Mouse (Mus musculus): Measurements from ENCODE around the gene Samd14. TPM values are rescaled to one million over a fixed set of nuclear protein-coding genes. Genes with fewer than 3 reads are reported as not detected.
A peak's percentile ranks its signal among the peaks of the same experiment; 100 is the strongest.

The Samd14 gene
- polyA plus RNA-seq, 1 experiment from 2014 or later = 35.4 TPM

- H3K9ac ChIP-seq = peak overlapping the region; percentile 98
- 11% methylated on average over 5 of the region's 5 CpGs for WGBS (ENCODE audit: insufficient replicate concordance)
- peak overlapping the region; percentile 91 for H3K27ac ChIP-seq
- H3K4me2 ChIP-seq = peak overlapping the region; percentile 97
- no peaks in the 10 kb centered on the region for H3K9me3 ChIP-seq (replicated peaks)
- peaks cover 72% of the 10 kb centered on the region for H3K36me3 ChIP-seq
- H3K4me3 ChIP-seq (replicated peaks) = peak overlapping the region; percentile 61
- peaks cover 100% of the 10 kb centered on the region for H3K4me1 ChIP-seq (replicated peaks)
- ATAC-seq (ENCODE audit: low read depth) (peak; percentile 94), DNase-seq (peak; percentile 86)
- H3K27me3 ChIP-seq = no peaks in the 10 kb centered on the region
These were observed 12.1 kb upstream of the Samd14 start for GRCm38 (mm10) chr11:94997596-94997995.

- 41% methylated on average over 16 of the region's 16 CpGs for WGBS (ENCODE audit: insufficient replicate concordance)
- Histone ChIP-seq H3K9ac (peak overlapping the region; percentile 98), H3K4me3 (replicated peaks) (peak overlapping the region; percentile 61), H3K4me2 (peak overlapping the region; percentile 97), H3K27ac (peak overlapping the region; percentile 91), H3K4me1 (replicated peaks) (peaks cover 100% of the 10 kb centered on the region), H3K27me3 (no peaks in the 10 kb centered on the region), H3K9me3 (replicated peaks) (no peaks in the 10 kb centered on the region), H3K36me3 (peaks cover 77% of the 10 kb centered on the region)
- DNase-seq = no peak
- ATAC-seq (ENCODE audit: low read depth) = peak; percentile 43
These were observed 11.6 kb upstream of the Samd14 start for GRCm38 (mm10) chr11:94998041-94998531.

- peaks cover 99% of the 10 kb centered on the region for H3K4me1 ChIP-seq (replicated peaks)
These were observed 9.6 kb upstream of the Samd14 start for GRCm38 (mm10) chr11:95000128-95000527.

GRCm38 (mm10) chr11:95000548-95000947 lies 9.1 kb upstream of the Samd14 start:
- peak overlapping the region; percentile 97 for H3K4me2 ChIP-seq
- peak overlapping the region; percentile 98 for H3K9ac ChIP-seq
- peaks cover 90% of the 10 kb centered on the region for H3K36me3 ChIP-seq
- H3K27ac ChIP-seq = peak overlapping the region; percentile 91
- H3K9me3 ChIP-seq (replicated peaks) = no peaks in the 10 kb centered on the region
- peaks cover 99% of the 10 kb centered on the region for H3K4me1 ChIP-seq (replicated peaks)
- H3K27me3 ChIP-seq = no peaks in the 10 kb centered on the region
- peak overlapping the region; percentile 22 for H3K4me3 ChIP-seq (replicated peaks)
- ATAC-seq (ENCODE audit: low read depth) (no peak), DNase-seq (no peak)
- WGBS (ENCODE audit: insufficient replicate concordance) = 17% methylated on average over 4 of the region's 4 CpGs

More at GRCm38 (mm10) chr11:95000128-95000527, 9.6 kb upstream of the Samd14 start:
- no peak for ATAC-seq (ENCODE audit: low read depth)
- Histone ChIP-seq H3K27ac (peak overlapping the region; percentile 91), H3K9me3 (replicated peaks) (no peaks in the 10 kb centered on the region), H3K4me2 (peak overlapping the region; percentile 97), H3K4me3 (replicated peaks) (peak overlapping the region; percentile 22; the same call in 1 of the 2 replicates), H3K27me3 (no peaks in the 10 kb centered on the region), H3K36me3 (peaks cover 88% of the 10 kb centered on the region), H3K9ac (peak overlapping the region; percentile 98)
- no peak for DNase-seq
- WGBS (ENCODE audit: insufficient replicate concordance) = 53% methylated on average over 8 of the region's 8 CpGs

- Histone ChIP-seq H3K4me3 (replicated peaks) (peak overlapping the region; percentile 22), H3K27ac (peak overlapping the region; percentile 91), H3K9me3 (replicated peaks) (no peaks in the 10 kb centered on the region), H3K4me2 (peak overlapping the region; percentile 97), H3K36me3 (peaks cover 90% of the 10 kb centered on the region), H3K27me3 (no peaks in the 10 kb centered on the region), H3K4me1 (replicated peaks) (peaks cover 99% of the 10 kb centered on the region), H3K9ac (peak overlapping the region; percentile 98)
- WGBS (ENCODE audit: insufficient replicate concordance) = 4% methylated on average over 8 of the region's 8 CpGs
- peak; percentile 70 for DNase-seq
- ATAC-seq (ENCODE audit: low read depth) = 0 out of 2 replicates have a peak, but pooled peaks have one; percentile 21
These were observed 8.6 kb upstream of the Samd14 start for GRCm38 (mm10) chr11:95001058-95001457.

GRCm38 (mm10) chr11:95001584-95002347 lies 7.9 kb upstream of the Samd14 start:
- no peak for ATAC-seq (ENCODE audit: low read depth)
- Histone ChIP-seq H3K9ac (peak overlapping the region; percentile 30; the same call in 1 of the 2 replicates), H3K27me3 (no peaks in the 10 kb centered on the region), H3K4me2 (no peak overlapping the region), H3K4me1 (replicated peaks) (peaks cover 99% of the 10 kb centered on the region), H3K36me3 (peaks cover 84% of the 10 kb centered on the region), H3K27ac (peak overlapping the region; percentile 60), H3K9me3 (replicated peaks) (no peaks in the 10 kb centered on the region), H3K4me3 (replicated peaks) (no peak overlapping the region)
- 86% methylated on average over 21 of the region's 21 CpGs for WGBS (ENCODE audit: insufficient replicate concordance)
- DNase-seq = no peak

- 87% methylated on average over 8 of the region's 8 CpGs for WGBS (ENCODE audit: insufficient replicate concordance)
- Histone ChIP-seq H3K27me3 (no peaks in the 10 kb centered on the region), H3K9ac (no peak overlapping the region), H3K27ac (peak overlapping the region; percentile 44; the same call in 1 of the 2 replicates), H3K9me3 (replicated peaks) (no peaks in the 10 kb centered on the region), H3K4me1 (replicated peaks) (peaks cover 99% of the 10 kb centered on the region), H3K4me3 (replicated peaks) (no peak overlapping the region), H3K4me2 (no peak overlapping the region), H3K36me3 (peaks cover 76% of the 10 kb centered on the region)
- DNase-seq (no peak), ATAC-seq (ENCODE audit: low read depth) (no peak)
These were observed 7.0 kb upstream of the Samd14 start for GRCm38 (mm10) chr11:95002705-95003104.

- no peak for DNase-seq
- Histone ChIP-seq H3K36me3 (peaks cover 61% of the 10 kb centered on the region), H3K9me3 (replicated peaks) (no peaks in the 10 kb centered on the region), H3K27me3 (no peaks in the 10 kb centered on the region), H3K4me2 (no peak overlapping the region), H3K27ac (peak overlapping the region; percentile 44), H3K4me3 (replicated peaks) (no peak overlapping the region), H3K9ac (peak overlapping the region; percentile 22; the same call in 1 of the 2 replicates), H3K4me1 (replicated peaks) (peaks cover 99% of the 10 kb centered on the region)
- 79% methylated on average over 12 of the region's 12 CpGs for WGBS (ENCODE audit: insufficient replicate concordance)
- no peak for ATAC-seq (ENCODE audit: low read depth)
These were observed 5.3 kb upstream of the Samd14 start for GRCm38 (mm10) chr11:95004136-95004936.

GRCm38 (mm10) chr11:95004937-95005198 lies 4.8 kb upstream of the Samd14 start:
- Histone ChIP-seq H3K4me1 (replicated peaks) (peaks cover 97% of the 10 kb centered on the region), H3K9me3 (replicated peaks) (no peaks in the 10 kb centered on the region), H3K36me3 (peaks cover 55% of the 10 kb centered on the region), H3K4me3 (replicated peaks) (no peak overlapping the region), H3K4me2 (no peak overlapping the region), H3K27me3 (no peaks in the 10 kb centered on the region), H3K27ac (peak overlapping the region; percentile 44), H3K9ac (peak overlapping the region; percentile 13; the same call in 1 of the 2 replicates)
- DNase-seq (no peak), ATAC-seq (ENCODE audit: low read depth) (no peak)
- 86% methylated on average over 6 of the region's 6 CpGs for WGBS (ENCODE audit: insufficient replicate concordance)

- 31% methylated on average over 4 of the region's 4 CpGs for whole genome bisulfite sequencing (ENCODE audit: insufficient replicate concordance)
- Histone ChIP-seq H3K27ac (peak overlapping the region; percentile 100), H3K27me3 (no peaks in the 10 kb centered on the region; the same call in 1 of the 2 replicates), H3K36me3 (peaks cover 44% of the 10 kb centered on the region), H3K4me1 (replicated peaks) (peaks cover 86% of the 10 kb centered on the region), H3K9ac (peak overlapping the region; percentile 39; the same call in 1 of the 2 replicates), H3K4me2 (peak overlapping the region; percentile 75), H3K4me3 (replicated peaks) (peak overlapping the region; percentile 56), H3K9me3 (replicated peaks) (no peaks in the 10 kb centered on the region)
- ATAC-seq (ENCODE audit: low read depth) (no peak), DNase-seq (no peak)
These were observed 3.6 kb upstream of the Samd14 start for GRCm38 (mm10) chr11:95006038-95006437.

Measured in liver, embryonic 13.5 days (tissue).